Mouse (Mus musculus): Measurements from ENCODE around the gene Psmg1.
"Not testable (repeated sequence)": the region's sequence is repeated elsewhere in the genome, so short reads cannot be mapped to it uniquely, and the experiment has no call there.

Psmg1 gene

GRCm38 (mm10) chr16:95990462-95991121 is at the start of gene Psmg1:
Psmg1 (minus strand) TSS chr16:95990960.
- peak; percentile 99 for DNase-seq

- DNase-seq = no peak
Observed at GRCm38 (mm10) chr16:96039538-96039937, 48.8 kb upstream of the Psmg1 start.

- no peak for DNase-seq
Observed at GRCm38 (mm10) chr16:96034473-96034872, 43.7 kb upstream of the Psmg1 start.

- no peak for DNase-seq
Observed at GRCm38 (mm10) chr16:96032368-96033043, 41.7 kb upstream of the Psmg1 start.

- DNase-seq = peak; percentile 70
Observed at GRCm38 (mm10) chr16:96030476-96031102, 39.8 kb upstream of the Psmg1 start.

GRCm38 (mm10) chr16:96026256-96026655 is 35.5 kb upstream of the Psmg1 start:
- no peak for DNase-seq

- no peak for DNase-seq
Observed at GRCm38 (mm10) chr16:96025244-96025643, 34.5 kb upstream of the Psmg1 start.

- DNase-seq = no peak
Observed at GRCm38 (mm10) chr16:96021045-96021444, 30.3 kb upstream of the Psmg1 start.

- not testable (repeated sequence) for DNase-seq
Observed at GRCm38 (mm10) chr16:96009124-96009523, 18.4 kb upstream of the Psmg1 start.

- DNase-seq = not testable (repeated sequence)
Observed at GRCm38 (mm10) chr16:96004278-96004677, 13.5 kb upstream of the Psmg1 start.

- peak; percentile 35 for DNase-seq
Observed at GRCm38 (mm10) chr16:95999291-95999690, 8.5 kb upstream of the Psmg1 start.

- DNase-seq = no peak
Observed at GRCm38 (mm10) chr16:95996156-95996555, 5.4 kb upstream of the Psmg1 start.

GRCm38 (mm10) chr16:95994576-95994975 is 3.8 kb upstream of the Psmg1 start:
- DNase-seq = not testable (repeated sequence)

- no peak for DNase-seq
Observed at GRCm38 (mm10) chr16:95992596-95992995, 1.8 kb upstream of the Psmg1 start.

GRCm38 (mm10) chr16:95991122-95991900 is 551 bp upstream of the Psmg1 start:
- DNase-seq = peak; percentile 28

GRCm38 (mm10) chr16:95984911-95985310 is 5.8 kb downstream of the Psmg1 start:
- DNase-seq = peak; percentile 59

GRCm38 (mm10) chr16:95983601-95984000 is 7.2 kb downstream of the Psmg1 start:
- peak; percentile 82 for DNase-seq

- no peak for DNase-seq
Observed at GRCm38 (mm10) chr16:95970841-95971240, 19.9 kb downstream of the Psmg1 start.

- no peak for DNase-seq
Observed at GRCm38 (mm10) chr16:95967455-95967854, 23.3 kb downstream of the Psmg1 start.

- DNase-seq = peak; percentile 68
Observed at GRCm38 (mm10) chr16:95964427-95965023, 26.2 kb downstream of the Psmg1 start.

- not testable (repeated sequence) for DNase-seq
Observed at GRCm38 (mm10) chr16:95961484-95961883, 29.3 kb downstream of the Psmg1 start.

- DNase-seq = not testable (repeated sequence)
Observed at GRCm38 (mm10) chr16:95960689-95961088, 30.1 kb downstream of the Psmg1 start.

- no peak for DNase-seq
Observed at GRCm38 (mm10) chr16:95958080-95958479, 32.7 kb downstream of the Psmg1 start.

All from thymus, postnatal 4 days (tissue).